Mouse (Mus musculus) heart, postnatal 4 days (tissue): Measurements from ENCODE around the gene Necab2. TPM values are rescaled to one million over a fixed set of nuclear protein-coding genes. Genes with fewer than 3 reads are reported as not detected.

Source experiments
- DNase-seq: peaks from one replicate; pipeline ENCODE4 v3.0.0; 2021
- total RNA-seq, 2 experiments: library from RNA; stranded (reverse); gene quantifications; 2 replicates each; pipeline ENCODE4 v1.2.3; 2021

Gene Necab2
- total RNA-seq, 2 experiments from 2014 or later = 0.23 TPM; not detected in 1

GRCm38 (mm10) chr8:119459724-119460123, 13.2 kb downstream of the Necab2 start:
- DNase-seq = no peak

GRCm38 (mm10) chr8:119461356-119461755, 14.8 kb downstream of the Necab2 start:
- DNase-seq = no peak

GRCm38 (mm10) chr8:119463709-119464108, 17.2 kb downstream of the Necab2 start:
- no peak for DNase-seq

- DNase-seq = no peak
Measured at GRCm38 (mm10) chr8:119466105-119466504, 19.6 kb downstream of the Necab2 start.

- no peak for DNase-seq
Measured at GRCm38 (mm10) chr8:119466794-119467193, 20.3 kb downstream of the Necab2 start.

- DNase-seq = no peak
Measured at GRCm38 (mm10) chr8:119468091-119468490, 21.6 kb downstream of the Necab2 start.

- DNase-seq = no peak
Measured at GRCm38 (mm10) chr8:119478684-119479083, 32.2 kb downstream of the Necab2 start.

- no peak for DNase-seq
Measured at GRCm38 (mm10) chr8:119484145-119484896, 37.8 kb downstream of the Necab2 start.

- no peak for DNase-seq
Measured at GRCm38 (mm10) chr8:119487093-119487492, 40.6 kb downstream of the Necab2 start.

GRCm38 (mm10) chr8:119496848-119497247, 50.3 kb downstream of the Necab2 start:
- peak; percentile 61 for DNase-seq

GRCm38 (mm10) chr8:119499836-119500235, 53.3 kb downstream of the Necab2 start:
- DNase-seq = no peak

- no peak for DNase-seq
Measured at GRCm38 (mm10) chr8:119501598-119501997, 55.1 kb downstream of the Necab2 start, which contains the start of gene Slc38a8. Slc38a8 (minus strand) TSS chr8:119501698.

GRCm38 (mm10) chr8:119502111-119502510, 55.6 kb downstream of the Necab2 start:
- DNase-seq = no peak

- DNase-seq = no peak
Measured at GRCm38 (mm10) chr8:119503191-119503767, 56.8 kb downstream of the Necab2 start.

GRCm38 (mm10) chr8:119505488-119505887, 59.0 kb downstream of the Necab2 start:
- no peak for DNase-seq

- no peak for DNase-seq
Measured at GRCm38 (mm10) chr8:119506106-119506505, 59.6 kb downstream of the Necab2 start.

- DNase-seq = no peak
Measured at GRCm38 (mm10) chr8:119510471-119510870, 64.0 kb downstream of the Necab2 start.

GRCm38 (mm10) chr8:119511722-119512121, 65.2 kb downstream of the Necab2 start:
- no peak for DNase-seq

GRCm38 (mm10) chr8:119513405-119513804, 66.9 kb downstream of the Necab2 start:
- DNase-seq = no peak

- no peak for DNase-seq
Measured at GRCm38 (mm10) chr8:119514940-119515339, 68.4 kb downstream of the Necab2 start.

GRCm38 (mm10) chr8:119515767-119516166, 69.2 kb downstream of the Necab2 start:
- DNase-seq = no peak

GRCm38 (mm10) chr8:119516674-119517073, 70.2 kb downstream of the Necab2 start:
- DNase-seq = no peak

- no peak for DNase-seq
Measured at GRCm38 (mm10) chr8:119520102-119520501, 73.6 kb downstream of the Necab2 start.
